Mouse (Mus musculus) cerebellum, adult 2 months (tissue): ENCODE results near the gene Ppp1r37.

Experiments used
- CTCF ChIP-seq: fragments of 200-500 bp; IDR thresholded peaks from 2 replicates; pipeline ENCODE4 v1.5.1; 2011; ENCODE audit warnings: low read depth, mild to moderate bottlenecking, control low read depth, low read length, moderate library complexity, borderline replicate concordance; ENCODE audit not compliant: insufficient read depth
- POLR2A ChIP-seq: fragments of 200-500 bp; IDR thresholded peaks from 2 replicates; pipeline ENCODE4 v1.6.1; 2011; ENCODE audit warnings: low read length, control low read depth, borderline replicate concordance; ENCODE audit not compliant: insufficient read depth

DNA sequence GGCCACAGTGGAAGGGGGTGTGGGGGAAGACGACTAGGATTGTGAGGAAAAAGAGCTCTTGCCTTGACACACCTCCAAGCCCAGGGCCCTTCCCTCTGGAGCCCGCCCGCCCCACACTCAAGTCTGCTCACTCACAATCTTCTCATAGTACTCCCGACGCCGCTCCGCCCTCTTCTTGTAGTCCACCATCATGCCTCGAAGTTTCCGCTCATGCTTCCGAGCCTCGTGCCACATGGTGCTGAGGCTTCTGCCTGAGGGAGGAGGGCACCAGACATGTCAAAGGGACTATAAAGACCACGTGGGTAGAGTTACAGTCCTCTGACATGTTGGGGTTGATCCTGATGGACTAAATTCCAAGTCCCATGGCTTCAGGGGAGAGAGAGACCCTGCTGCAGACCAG lies 40.2 kb upstream of the Ppp1r37 start:
- TF ChIP-seq POLR2A = no peak
- no peak for TF ChIP-seq CTCF
